Mouse (Mus musculus): ENCODE data around the gene Olfr273. TPM values are rescaled to one million over a fixed set of nuclear protein-coding genes. Genes with fewer than 3 reads are reported as not detected.

Gene Olfr273
- polyA plus RNA-seq (2017; shearing (Covaris generic)), result not detected

GRCm38 (mm10) chr4:52859136-52859535 is at the start of gene Olfr273:
Olfr273 (minus strand) TSS chr4:52859236.

GRCm38 (mm10) chr4:52814304-52814703 is 44.7 kb downstream of the Olfr273 start, which contains the start of gene Olfr275:
Olfr275 (plus strand) TSS chr4:52814604.

Other genes with a start within 250 kb of the Olfr273 start
- gene Olfr275, start 44.6 kb downstream of the Olfr273 start, polyA plus RNA-seq (2017; shearing (Covaris generic)), result not detected
- gene Olfr272, start 59.9 kb upstream of the Olfr273 start, polyA plus RNA-seq (2017; shearing (Covaris generic)), result not detected
- not detected for gene Olfr270, start 105.3 kb upstream of the Olfr273 start, polyA plus RNA-seq (2017; shearing (Covaris generic))
- not detected for gene Nipsnap3a, start 130.0 kb upstream of the Olfr273 start, polyA plus RNA-seq (2017; shearing (Covaris generic))
- 81.2 TPM for gene Nipsnap3b, start 152.6 kb upstream of the Olfr273 start, polyA plus RNA-seq (2017; shearing (Covaris generic))